In the genomic region with DNA sequence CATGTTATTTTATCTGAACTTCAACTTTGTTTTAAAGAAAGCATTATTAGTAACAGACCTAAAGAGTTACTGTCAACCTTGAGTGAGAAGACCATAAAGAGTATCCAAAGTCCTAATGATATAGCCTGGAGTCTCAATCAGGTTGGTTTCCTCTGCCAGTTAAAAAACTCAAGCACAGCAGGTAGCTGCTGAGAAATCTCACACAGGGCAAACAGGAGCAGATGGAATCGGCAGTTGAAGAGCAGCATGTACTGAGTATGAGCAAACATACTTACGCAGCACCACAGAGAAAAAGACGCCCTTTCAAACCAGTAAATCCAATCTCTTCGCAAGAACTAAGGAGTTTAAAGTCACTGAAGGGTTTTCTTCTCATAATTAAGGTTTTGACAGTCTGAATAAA, we compare ENCODE assay signal across 23 mouse cellular contexts. TPM values are rescaled to one million over a fixed set of nuclear protein-coding genes. Genes with fewer than 3 reads are reported as not detected.
DNase-seq lines count a peak whose midpoint lies in the region; TF ChIP-seq lines count a peak whose summit lies in the region.
"Had no signal": no experiment of that assay in that cellular context is flagged by ENCODE, and none has a peak within 500 bp of the region (broad histone marks: within the 10 kb centered on the region; RNA-seq: fewer than 3 reads in every experiment).

No protein-coding gene starts in this region.

- DNase-seq in cerebellum, adult 18-20 months, result peak; percentile 49 to 63
- no peak for DNase-seq in cerebellum, postnatal 4 days (ENCODE audit: low spot score in 2 of 2)
- DNase-seq in cerebellum, adult 2 months, result peak; percentile 46 to 79
- DNase-seq in cerebellum, adult 9-11 months, result peak; percentile 57
- DNase-seq in cerebellum, postnatal 36 days, result peak; percentile 37 to 53
- no peak for DNase-seq in frontal cortex, adult 2 months (ENCODE audit: extremely low spot score in 1 of 2, low spot score in 1 of 2)
- DNase-seq in testis, postnatal 10 days (ENCODE audit: low spot score), result no peak
- DNase-seq: adrenal gland, adult 8-10 months; adrenal gland, postnatal 25 days; gastrocnemius, adult 2 months; gastrocnemius, postnatal 14 days; heart, adult 11 months; heart, postnatal 10 days; heart, postnatal 36 days; kidney, adult 18-20 months; kidney, adult 9 months had no signal

- no peak overlapping the region for H3K4me3 ChIP-seq in cerebellum, adult 2 months (replicated peaks; ENCODE audit: insufficient read depth, low read depth, low read length)
- H3K4me3 ChIP-seq: forebrain, embryonic 10.5 days; forebrain, embryonic 13.5 days; gastrocnemius, adult 2 months; heart, embryonic 12.5 days; heart, embryonic 15.5 days; hindbrain, embryonic 10.5 days; hindbrain, embryonic 13.5 days; intestine, embryonic 15.5 days had no signal

- TF ChIP-seq CTCF in cerebellum, adult 2 months (IDR thresholded peaks at IDR 0.05; ENCODE audit: borderline replicate concordance, insufficient read depth, low read depth, low read length), result no peak

- TF ChIP-seq POLR2A in cerebellum, adult 2 months (IDR thresholded peaks at IDR 0.05; ENCODE audit: borderline replicate concordance, insufficient read depth, low read length), result no peak

- peak overlapping the region; percentile 31; the same call in 1 of the 2 replicates for H3K27ac ChIP-seq in cerebellum, adult 2 months (ENCODE audit: insufficient read depth, low read length)
- H3K27ac ChIP-seq: forebrain, embryonic 10.5 days; forebrain, embryonic 13.5 days; gastrocnemius, adult 2 months; heart, embryonic 15.5 days; hindbrain, embryonic 10.5 days; hindbrain, embryonic 13.5 days; intestine, embryonic 15.5 days had no signal

- WGBS in cerebellum, adult 2 months, result 26% methylated on average over 4 of the region's 4 CpGs

- H3K4me1 ChIP-seq in cerebellum, adult 2 months (ENCODE audit: control insufficient read depth, insufficient read depth, low read length), result peaks cover 6% of the 10 kb centered on the region; the same call in 1 of the 2 replicates
- H3K4me1 ChIP-seq: intestine, embryonic 15.5 days had no signal

- H3K27me3 ChIP-seq in cerebellum, adult 2 months (ENCODE audit: control insufficient read depth, insufficient read depth, low read length), result no peaks in the 10 kb centered on the region
- H3K27me3 ChIP-seq: forebrain, embryonic 13.5 days; heart, embryonic 12.5 days; heart, embryonic 15.5 days; hindbrain, embryonic 13.5 days; intestine, embryonic 15.5 days had no signal

RNA-seq across cellular contexts. Expression of a gene that starts 4.3 kb away (rescaled TPM):
- polyA plus RNA-seq in cerebellum, adult 2 months (2012; rRNA removed), result 7.0 and 7.1 TPM in 2 replicates
- 5.0 and 5.1 TPM in 2 replicates for polyA plus RNA-seq in frontal cortex, adult 2 months (2012; rRNA removed)

RNA-seq across cellular contexts. Expression of a gene that starts 4.7 kb away (rescaled TPM):
- polyA plus RNA-seq in cerebellum, adult 2 months (2012; rRNA removed), result 11.3 and 11.6 TPM in 2 replicates
- polyA plus RNA-seq in frontal cortex, adult 2 months (2012; rRNA removed), result 12.3 and 13.5 TPM in 2 replicates

Comparison
In these comparisons a context has a peak if more than half of its experiments do, and no peak if none do; other contexts are left out.
1. DNase-seq: peak in cerebellum, adult 18-20 months (2 of 2), cerebellum, adult 2 months (2 of 2), cerebellum, adult 9-11 months (single experiment) and cerebellum, postnatal 36 days (2 of 2); none in cerebellum, postnatal 4 days (0 of 2), frontal cortex, adult 2 months (0 of 2) and testis, postnatal 10 days (single experiment).